Mouse (Mus musculus) embryonic facial prominence, embryonic 11.5 days (tissue): ENCODE measurements around the gene Ctu2. TPM values are rescaled to one million over a fixed set of nuclear protein-coding genes. Genes with fewer than 3 reads are reported as not detected.

Experiments
- ATAC-seq: fragments of 200-750 bp; cut with Nextera tagmentation; replicated peaks from 2 replicates; pipeline ENCODE4 v1.8.0; 2017; ENCODE audit warnings: low read depth; ENCODE audit not compliant: insufficient number of reproducible peaks, low FRiP score, low TSS enrichment
- DNase-seq: peaks from one replicate; pipeline ENCODE4 v3.0.0-alpha.2; 2015; ENCODE audit warnings: low spot score
- H3K27ac ChIP-seq: fragments of 300-500 bp; sonication (generic); replicated peaks from 2 replicates; pipeline ENCODE4 v1.5.1; 2014; ENCODE audit warnings: mild to moderate bottlenecking, low read depth, low read length, control low read depth
- H3K27me3 ChIP-seq: fragments of 300-500 bp; sonication (generic); 2 replicates; pipeline ENCODE4 v1.6.1; 2014; ENCODE audit warnings: mild to moderate bottlenecking, low read length, moderate library complexity, mixed read lengths; ENCODE audit not compliant: control insufficient read depth, insufficient read depth
- H3K36me3 ChIP-seq: fragments of 300-500 bp; sonication (generic); replicated peaks from 2 replicates; pipeline ENCODE4 v1.6.1; 2014; ENCODE audit warnings: low read depth, mild to moderate bottlenecking, low read length, moderate library complexity, mixed read lengths; ENCODE audit not compliant: control insufficient read depth, insufficient read depth
- H3K4me1 ChIP-seq: fragments of 300-500 bp; sonication (generic); 2 replicates; pipeline ENCODE4 v1.6.1; 2014; ENCODE audit warnings: low read length, mixed read lengths; ENCODE audit not compliant: control insufficient read depth, insufficient read depth
- H3K4me2 ChIP-seq: fragments of 300-500 bp; sonication (generic); 2 replicates; pipeline ENCODE4 v1.6.1; 2014; ENCODE audit warnings: low read depth, mild to moderate bottlenecking, control low read depth, low read length, moderate library complexity
- H3K4me3 ChIP-seq: fragments of 300-500 bp; sonication (generic); 2 replicates; pipeline ENCODE4 v1.5.1; 2014; ENCODE audit warnings: low read depth, low read length, control low read depth
- H3K9ac ChIP-seq: fragments of 300-500 bp; sonication (generic); replicated peaks from 2 replicates; pipeline ENCODE4 v1.6.1; 2014; ENCODE audit warnings: mild to moderate bottlenecking, control low read depth, low read length
- H3K9me3 ChIP-seq: fragments of 300-500 bp; sonication (generic); replicated peaks from 2 replicates; pipeline ENCODE4 v1.6.1; 2016; ENCODE audit warnings: mild to moderate bottlenecking, low read length, inconsistent platforms, mixed read lengths; ENCODE audit not compliant: control insufficient read depth
- WGBS: fragments of 180-500 bp; shearing (Covaris S2); extraction: QIAGEN DNeasy Blood & Tissue Kit; methylation state at CpG from one replicate; pipeline ENCODE4 v1.1.7; 2014; 5-methylcytosine and 5-hydroxymethylcytosine counted together
- polyA plus RNA-seq: library from polyadenylated mRNA; unstranded; fragments of >200 nt; fragmentation: Nextera tagmentation; extraction: Ambion mirVana; gene quantifications from 2 replicates; pipeline ENCODE4 v1.2.1, GENCODE M21; 2014

Gene Ctu2
- polyA plus RNA-seq, 1 experiment from 2014 or later, result 66.8 TPM

GRCm38 (mm10) chr8:122452154-122452553 is 23.8 kb upstream of the Ctu2 start:
- Histone ChIP-seq H3K4me2 (no peak overlapping the region), H3K4me3 (no peak overlapping the region), H3K27ac (no peak overlapping the region), H3K27me3 (no peaks in the 10 kb centered on the region), H3K9ac (no peak overlapping the region), H3K9me3 (no peaks in the 10 kb centered on the region), H3K4me1 (no peaks in the 10 kb centered on the region), H3K36me3 (no peaks in the 10 kb centered on the region)
- no peak for DNase-seq
- WGBS, result 82% methylated on average over 10 of the region's 10 CpGs
- ATAC-seq, result no peak

GRCm38 (mm10) chr8:122454409-122454808 is 21.5 kb upstream of the Ctu2 start:
- no peaks in the 10 kb centered on the region for H3K36me3 ChIP-seq
- WGBS, result 87% methylated on average over 6 of the region's 6 CpGs

DNA sequence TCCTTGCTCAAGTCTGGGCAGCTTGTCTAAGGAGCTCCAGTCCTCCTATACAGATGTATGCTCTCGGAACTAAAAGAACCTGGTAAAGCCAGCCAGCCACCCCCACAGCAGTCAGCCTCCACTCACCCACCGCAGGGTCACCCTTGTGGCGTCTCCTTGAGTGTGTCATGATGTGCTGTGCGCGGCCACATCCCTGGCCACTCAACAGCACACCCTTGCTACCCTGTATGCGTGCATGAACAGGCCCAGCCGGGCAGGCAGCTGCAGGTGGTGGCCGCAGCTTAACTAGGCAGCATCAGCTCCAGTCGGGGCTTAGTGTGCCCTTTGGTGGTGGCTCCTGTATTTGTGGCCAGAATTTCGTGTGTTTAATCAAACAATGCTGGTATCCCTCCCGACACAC is 18.8 kb upstream of the Ctu2 start:
- Histone ChIP-seq H3K9ac (no peak overlapping the region), H3K4me1 (peaks cover 8% of the 10 kb centered on the region), H3K27ac (no peak overlapping the region), H3K4me2 (no peak overlapping the region), H3K4me3 (no peak overlapping the region), H3K9me3 (no peaks in the 10 kb centered on the region), H3K36me3 (no peaks in the 10 kb centered on the region), H3K27me3 (peaks cover 19% of the 10 kb centered on the region)
- WGBS, result 75% methylated on average over 11 of the region's 11 CpGs
- DNase-seq, result no peak
- ATAC-seq, result no peak

More at GRCm38 (mm10) chr8:122454409-122454808, 21.5 kb upstream of the Ctu2 start:
- DNase-seq (no peak), ATAC-seq (no peak)
- Histone ChIP-seq H3K27ac (no peak overlapping the region), H3K27me3 (peaks cover under 1% of the 10 kb centered on the region), H3K9me3 (no peaks in the 10 kb centered on the region), H3K4me1 (no peaks in the 10 kb centered on the region), H3K9ac (no peak overlapping the region), H3K4me2 (no peak overlapping the region), H3K4me3 (no peak overlapping the region)

DNA sequence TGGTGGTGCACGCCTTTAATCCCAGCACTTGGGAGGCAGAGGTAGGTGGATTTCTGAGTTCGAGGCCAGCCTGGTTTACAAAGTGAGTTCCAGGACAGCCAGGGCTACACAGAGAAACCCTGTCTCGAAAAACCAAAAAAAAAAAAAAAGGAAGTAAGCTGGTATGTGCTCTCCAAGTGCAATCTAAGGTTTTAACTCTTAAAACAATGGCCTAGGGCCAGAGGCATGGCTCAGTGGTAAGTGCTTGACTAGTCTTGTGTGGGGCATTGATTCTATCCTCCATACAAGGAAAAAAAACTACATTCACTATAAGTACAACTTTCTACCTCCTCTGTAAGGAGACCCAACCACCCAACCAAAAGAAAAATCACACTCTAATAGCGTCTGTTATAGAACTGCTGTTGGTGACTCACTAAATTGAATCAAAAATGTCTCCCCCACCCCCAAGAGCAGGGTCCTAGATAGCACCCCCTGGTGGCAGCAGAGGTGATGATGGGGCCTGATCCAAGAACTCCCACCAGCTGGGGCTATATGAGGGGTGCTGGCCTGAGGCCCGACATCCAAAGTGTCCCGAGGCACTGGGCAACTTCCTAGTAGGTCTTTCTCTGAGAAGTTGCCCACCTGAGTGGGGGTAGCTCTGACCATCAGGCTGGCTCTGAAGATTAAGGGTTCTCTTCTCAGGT is 16.6 kb upstream of the Ctu2 start:
- no peaks in the 10 kb centered on the region for H3K9me3 ChIP-seq
- no peak overlapping the region for H3K4me3 ChIP-seq
- no peak overlapping the region for H3K27ac ChIP-seq
- peaks cover 19% of the 10 kb centered on the region for H3K27me3 ChIP-seq
- H3K4me2 ChIP-seq, result no peak overlapping the region
- whole genome bisulfite sequencing, result 56% methylated on average over 6 of the region's 6 CpGs
- H3K9ac ChIP-seq, result no peak overlapping the region
- DNase-seq (peak; percentile 27), ATAC-seq (no peak)
- no peaks in the 10 kb centered on the region for H3K36me3 ChIP-seq
- H3K4me1 ChIP-seq, result peaks cover 8% of the 10 kb centered on the region

DNA sequence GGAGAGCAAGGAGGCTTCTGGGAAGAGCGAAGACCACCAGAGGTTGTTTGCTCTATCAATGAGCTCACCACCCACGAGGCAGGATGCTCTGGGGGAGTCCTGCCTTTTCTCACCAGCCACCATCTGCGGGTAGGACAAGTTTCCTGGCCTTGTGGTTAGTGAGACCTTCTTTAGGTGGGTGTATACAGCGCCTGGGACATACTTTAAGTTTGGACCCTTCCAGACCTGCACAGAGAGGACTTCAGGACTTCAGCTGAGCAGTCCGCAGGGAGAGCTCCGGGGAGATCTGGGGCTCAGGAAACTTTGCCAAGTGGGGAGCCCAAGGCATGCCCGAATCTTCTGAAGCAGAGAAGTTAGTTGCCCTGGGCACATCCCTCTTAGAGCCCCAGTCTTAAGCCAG is 16.0 kb upstream of the Ctu2 start:
- WGBS, result 21% methylated on average over 7 of the region's 7 CpGs
- Histone ChIP-seq H3K9ac (no peak overlapping the region), H3K4me2 (no peak overlapping the region; the same call in 1 of the 2 replicates), H3K27me3 (peaks cover 19% of the 10 kb centered on the region), H3K36me3 (no peaks in the 10 kb centered on the region), H3K9me3 (no peaks in the 10 kb centered on the region), H3K4me1 (peaks cover 8% of the 10 kb centered on the region), H3K4me3 (peak overlapping the region; percentile 26), H3K27ac (no peak overlapping the region)
- ATAC-seq (no peak), DNase-seq (no peak)

- Histone ChIP-seq H3K4me3 (peak within 1 kb of the TSS; percentile 26), H3K9ac (no peak within 1 kb of the TSS), H3K4me1 (peaks cover 8% of the 10 kb centered on the region), H3K4me2 (peak within 1 kb of the TSS; percentile 45), H3K36me3 (no peaks in the 10 kb centered on the region), H3K27me3 (peaks cover 19% of the 10 kb centered on the region), H3K9me3 (no peaks in the 10 kb centered on the region), H3K27ac (no peak within 1 kb of the TSS)
- ATAC-seq (peak; percentile 77), DNase-seq (peak; percentile 65)
- 3% methylated on average over 50 of the region's 56 CpGs for WGBS
Measured at GRCm38 (mm10) chr8:122460524-122461472, 15.1 kb upstream of the Ctu2 start, which contains the start of gene Snai3. TSS of gene Snai3 (minus strand) at chr8:122460733.

- H3K9me3 ChIP-seq, result no peaks in the 10 kb centered on the region
- no peak overlapping the region for H3K27ac ChIP-seq
- no peak overlapping the region for H3K4me3 ChIP-seq
- no peaks in the 10 kb centered on the region for H3K36me3 ChIP-seq
- no peak overlapping the region for H3K4me2 ChIP-seq
- ATAC-seq (no peak), DNase-seq (no peak)
- peaks cover 19% of the 10 kb centered on the region for H3K27me3 ChIP-seq
- H3K9ac ChIP-seq, result no peak overlapping the region
- peaks cover 8% of the 10 kb centered on the region for H3K4me1 ChIP-seq
- 59% methylated on average over 11 of the region's 11 CpGs for WGBS
Measured at GRCm38 (mm10) chr8:122461473-122462148, 14.3 kb upstream of the Ctu2 start.
